Mouse (Mus musculus) B cell, adult (primary cell): ENCODE results near the gene Odf3l1. TPM values are rescaled to one million over a fixed set of nuclear protein-coding genes. Genes with fewer than 3 reads are reported as not detected.

Source experiments
- total RNA-seq: library from RNA; stranded (reverse); gene quantifications from 4 replicates; pipeline ENCODE4 v1.2.4, GENCODE M21; 2023; ENCODE audit not compliant: inconsistent age

The Odf3l1 gene
- total RNA-seq, result not detected in 4 replicates

GRCm38 (mm10) chr9:56864216-56864729 is at the start of gene Odf3l1:
Gene Odf3l1 (minus strand): TSS chr9:56864679.

GRCm38 (mm10) chr9:56864832-56865231 is 353 bp upstream of the Odf3l1 start, which contains the start of gene Cspg4:
Gene Cspg4 (plus strand): TSS chr9:56865033.

Other genes starting within 250 kb of the Odf3l1 start
- gene Lingo1, start 68.2 kb downstream of the Odf3l1 start, total RNA-seq, result not detected in 4 replicates
- gene Cspg4, start 354 bp upstream of the Odf3l1 start, total RNA-seq, result not detected in 4 replicates
- 11.6 to 13.3 TPM (median 12.9 TPM) in 4 replicates for gene Snx33, start 63.7 kb upstream of the Odf3l1 start, total RNA-seq
- gene Imp3, start 72.8 kb upstream of the Odf3l1 start, total RNA-seq, result 60.3 to 67.6 TPM (median 65.5 TPM) in 4 replicates
- gene Snupn, start 86.2 kb upstream of the Odf3l1 start, total RNA-seq, result 7.9 to 11.4 TPM (median 11.0 TPM) in 4 replicates
- gene Ptpn9, start 130.2 kb upstream of the Odf3l1 start, total RNA-seq, result 12.3 to 16.9 TPM (median 13.4 TPM) in 4 replicates
- 120 to 137 TPM (median 127 TPM) in 4 replicates for gene Sin3a, start 207.4 kb upstream of the Odf3l1 start, total RNA-seq